Comparison of ENCODE assay signal across 8 mouse cellular contexts in the genomic region with DNA sequence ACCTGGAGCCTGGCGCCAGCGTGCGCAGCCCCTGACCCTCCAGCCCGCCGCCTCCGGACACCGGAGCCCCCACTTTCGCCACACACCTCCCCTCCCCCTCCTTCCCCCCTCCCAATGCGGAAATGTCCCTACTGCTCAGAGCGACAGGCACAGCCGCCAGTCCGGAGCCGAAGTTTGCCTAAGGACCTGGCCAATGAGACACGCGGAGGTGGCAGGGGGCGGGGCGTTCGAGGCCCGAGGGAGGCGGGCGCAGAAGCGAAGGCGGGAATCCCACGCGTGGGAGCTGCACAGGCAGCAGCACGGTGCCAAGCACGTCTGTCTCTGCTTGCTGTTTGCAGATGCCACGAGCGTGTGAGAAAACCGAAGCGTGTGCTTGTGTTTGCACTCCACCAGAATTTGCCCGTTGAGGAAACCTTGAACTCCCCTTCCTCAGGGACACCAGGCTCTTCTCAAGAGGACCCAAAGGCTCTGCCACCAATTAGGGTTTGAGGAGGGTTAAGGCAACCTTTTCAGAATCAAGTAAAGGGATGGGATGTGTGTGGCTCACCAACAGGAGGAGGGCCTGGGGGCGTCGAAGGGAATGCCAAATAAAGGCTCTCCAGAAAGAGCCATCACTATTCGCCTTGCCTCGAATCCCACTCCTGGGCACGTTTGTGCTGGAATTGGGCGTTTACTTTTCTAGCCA. TPM values are rescaled to one million over a fixed set of nuclear protein-coding genes. Genes with fewer than 3 reads are reported as not detected.
DNase-seq lines count a peak whose midpoint lies in the region; ATAC-seq and TF ChIP-seq lines count a peak whose summit lies in the region.

A gene (minus strand): TSS at position 80 of the 685 bp plus-strand sequence.

- ATAC-seq in forebrain, embryonic 13.5 days: peak; percentile 99
- ATAC-seq in liver, postnatal 0 days: peak; percentile 88
- ATAC-seq in neutrophil, adult 5-6 weeks (ENCODE audit: extremely low read depth, insufficient number of reproducible peaks, low FRiP score, poor library complexity, severe bottlenecking): peak; percentile 99

- intact Hi-C loops in heart, postnatal 10 days (cut with DNase I): loop anchor here (5.0 kb wide), 3 partner anchors 46 to 1039 kb away; a partner anchor contains a TSS

- TF ChIP-seq CTCF in E14TG2a.4 (conservative IDR thresholded peaks at IDR 0.05; ENCODE audit: low read length): no peak
- TF ChIP-seq CTCF in liver, postnatal 0 days (IDR thresholded peaks at IDR 0.05; ENCODE audit: low read depth): no peak

- peak within 1 kb of the TSS; percentile 63 for H3K4me2 ChIP-seq in forebrain, embryonic 13.5 days
- H3K4me2 ChIP-seq in liver, postnatal 0 days (ENCODE audit: low read depth, low read length): peak within 1 kb of the TSS; percentile 81

- H3K9ac ChIP-seq in forebrain, embryonic 13.5 days: peak within 1 kb of the TSS; percentile 82
- peak within 1 kb of the TSS; percentile 73 for H3K9ac ChIP-seq in liver, postnatal 0 days (replicated peaks)

- peaks cover 16% of the 10 kb centered on the region for H3K4me1 ChIP-seq in E14TG2a.4 (replicated peaks; ENCODE audit: low read depth, low read length)
- H3K4me1 ChIP-seq in forebrain, embryonic 13.5 days: peaks cover 21% of the 10 kb centered on the region
- H3K4me1 ChIP-seq in liver, postnatal 0 days (ENCODE audit: insufficient read depth): peaks cover 7% of the 10 kb centered on the region

- peaks cover 13% of the 10 kb centered on the region for H3K27me3 ChIP-seq in E14TG2a.4 (ENCODE audit: insufficient read depth, low read length)
- H3K27me3 ChIP-seq in forebrain, embryonic 13.5 days: no peaks in the 10 kb centered on the region
- H3K27me3 ChIP-seq in liver, postnatal 0 days (ENCODE audit: insufficient read depth, low read length): no peaks in the 10 kb centered on the region

- WGBS in forebrain, embryonic 13.5 days: 5% methylated on average over 38 of the region's 38 CpGs
- WGBS in large intestine, adult 2 months: 7% methylated on average over 38 of the region's 38 CpGs
- 6% methylated on average over 38 of the region's 38 CpGs for WGBS in liver, postnatal 0 days (ENCODE audit: insufficient replicate concordance)

- peak within 1 kb of the TSS; percentile 94 for H3K4me3 ChIP-seq in E14TG2a.4 (replicated peaks; ENCODE audit: low read length)
- peak within 1 kb of the TSS; percentile 78 for H3K4me3 ChIP-seq in forebrain, embryonic 13.5 days
- H3K4me3 ChIP-seq in liver, postnatal 0 days (ENCODE audit: low read depth, low read length): peak within 1 kb of the TSS; percentile 71

- no peaks in the 10 kb centered on the region for H3K36me3 ChIP-seq in E14TG2a.4 (ENCODE audit: insufficient read depth, low read length)
- H3K36me3 ChIP-seq in forebrain, embryonic 13.5 days (ENCODE audit: poor library complexity, severe bottlenecking): no peaks in the 10 kb centered on the region
- H3K36me3 ChIP-seq in liver, postnatal 0 days (replicated peaks; ENCODE audit: insufficient read depth, low read length): 0 out of 2 replicates have a peak, but pooled peaks cover 5% of the 10 kb centered on the region

- TF ChIP-seq EP300 in liver, postnatal 0 days (IDR thresholded peaks at IDR 0.05; ENCODE audit: low read depth): no peak

- DNase-seq in c-Kit-positive CD71-negative TER-119-negative erythroid progenitor cells, embryonic 14.5 days (ENCODE audit: low read depth): peak; percentile 86
- DNase-seq in heart, postnatal 10 days: peak; percentile 99
- DNase-seq in large intestine, adult 2 months (ENCODE audit: low read depth, low spot score): peak; percentile 89
- DNase-seq in liver, postnatal 0 days: peak; percentile 96
- peak; percentile 94 to 95 for DNase-seq in thymus, adult 18-20 months

- peak within 1 kb of the TSS; percentile 73 for H3K27ac ChIP-seq in forebrain, embryonic 13.5 days
- peak within 1 kb of the TSS; percentile 94 for H3K27ac ChIP-seq in liver, postnatal 0 days (ENCODE audit: low read depth)

- H3K9me3 ChIP-seq in E14TG2a.4 (ENCODE audit: low read length): no peaks in the 10 kb centered on the region
- no peaks in the 10 kb centered on the region for H3K9me3 ChIP-seq in forebrain, embryonic 13.5 days (replicated peaks)
- no peaks in the 10 kb centered on the region for H3K9me3 ChIP-seq in liver, postnatal 0 days (ENCODE audit: low read length)

RNA-seq across cellular contexts. Expression of the gene that starts here (rescaled TPM):
- 48.8 and 52.6 TPM in 2 replicates for polyA plus RNA-seq in forebrain, embryonic 13.5 days (2015; fragmentation: Nextera tagmentation; extraction: Ambion mirVana)
- 100 to 1,000 TPM; 187 to 190 TPM for total RNA-seq in heart, postnatal 10 days (2021)
- 10.9 and 12.2 TPM in 2 replicates for polyA plus RNA-seq in large intestine, adult 2 months (2012; rRNA removed)
- 88.1 and 92.9 TPM in 2 replicates for polyA plus RNA-seq in liver, postnatal 0 days (2015; fragmentation: Nextera tagmentation; extraction: Ambion mirVana)
- 93.1 and 96.5 TPM in 2 replicates for total RNA-seq in neutrophil, adult 5-6 weeks (2017)

Comparison
In these comparisons a context has a peak if more than half of its experiments do, and no peak if none do; other contexts are left out.
1. Peak in every context shown above with its lines: DNase-seq, ATAC-seq, H3K4me3 ChIP-seq and H3K27ac ChIP-seq.